Mouse (Mus musculus) forebrain, embryonic 16.5 days (tissue): ENCODE results near the gene Ripor1. TPM values are rescaled to one million over a fixed set of nuclear protein-coding genes. Genes with fewer than 3 reads are reported as not detected.
"Not testable (repeated sequence)": the region's sequence is repeated elsewhere in the genome, so short reads cannot be mapped to it uniquely, and the experiment has no call there.

ENCODE experiments used
- ATAC-seq: fragments of 200-750 bp; cut with Nextera tagmentation; 2 replicates; pipeline ENCODE4 v1.8.0; 2017; ENCODE audit warnings: mild to moderate bottlenecking, moderate library complexity
- H3K27ac ChIP-seq: fragments of 300-500 bp; sonication (generic); 2 replicates; pipeline ENCODE4 v1.5.1; 2014; ENCODE audit warnings: low read length, control low read depth
- H3K27me3 ChIP-seq: fragments of 300-500 bp; sonication (generic); replicated peaks from 2 replicates; pipeline ENCODE4 v1.6.1; 2014; ENCODE audit warnings: low read length; ENCODE audit not compliant: control insufficient read depth, insufficient read depth
- H3K36me3 ChIP-seq: fragments of 300-500 bp; sonication (generic); 2 replicates; pipeline ENCODE4 v1.6.1; 2014; ENCODE audit not compliant: control insufficient read depth, insufficient read depth
- H3K4me1 ChIP-seq: fragments of 300-500 bp; sonication (generic); replicated peaks from 2 replicates; pipeline ENCODE4 v1.6.1; 2014; ENCODE audit warnings: low read length; ENCODE audit not compliant: control insufficient read depth, insufficient read depth
- H3K4me2 ChIP-seq: fragments of 300-500 bp; sonication (generic); 2 replicates; pipeline ENCODE4 v1.6.1; 2014; ENCODE audit warnings: mild to moderate bottlenecking, low read length, control low read depth
- H3K4me3 ChIP-seq: fragments of 300-500 bp; sonication (generic); replicated peaks from 2 replicates; pipeline ENCODE4 v1.5.1; 2014; ENCODE audit warnings: mild to moderate bottlenecking, low read length, control low read depth
- H3K9ac ChIP-seq: fragments of 300-500 bp; sonication (generic); replicated peaks from 2 replicates; pipeline ENCODE4 v1.6.1; 2014; ENCODE audit warnings: low read depth, low read length, control low read depth
- H3K9me3 ChIP-seq: fragments of 300-500 bp; sonication (generic); 2 replicates; pipeline ENCODE4 v1.6.1; 2016; ENCODE audit warnings: low read length; ENCODE audit not compliant: control insufficient read depth
- WGBS: fragments of 180-500 bp; shearing (Covaris S2); extraction: QIAGEN DNeasy Blood & Tissue Kit; methylation state at CpG from one replicate; pipeline ENCODE4 v1.1.7; 2014; 5-methylcytosine and 5-hydroxymethylcytosine counted together
- polyA plus RNA-seq: library from polyadenylated mRNA; unstranded; fragments of >200 nt; fragmentation: Nextera tagmentation; extraction: Ambion mirVana; gene quantifications from 2 replicates; pipeline ENCODE4 v1.2.1, GENCODE M21; 2015

Gene Ripor1
- polyA plus RNA-seq, 1 experiment from 2014 or later: 33.4 TPM

DNA sequence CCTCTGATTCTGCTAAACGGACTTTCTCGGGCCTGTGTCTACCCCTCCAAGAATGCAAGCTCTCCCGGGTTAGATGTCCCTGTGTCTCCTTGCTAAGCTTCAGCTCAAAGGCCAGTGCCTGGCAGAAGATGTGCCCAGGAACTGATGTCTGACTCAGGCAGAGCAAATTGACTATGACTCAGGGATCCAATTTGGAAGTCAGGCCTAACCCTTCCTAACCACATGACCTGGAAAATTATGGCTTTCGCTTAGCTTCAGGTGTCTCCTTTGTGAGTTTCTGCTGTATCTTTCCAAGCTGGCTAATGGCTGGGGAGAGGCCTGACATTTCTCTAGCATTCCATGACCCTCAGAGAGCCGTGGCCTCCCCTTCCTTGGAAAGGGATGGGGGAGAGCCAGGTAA lies 3.8 kb upstream of the Ripor1 start:
- peaks cover 9% of the 10 kb centered on the region for H3K4me1 ChIP-seq
- ATAC-seq: no peak
- H3K4me3 ChIP-seq: no peak overlapping the region
- H3K9me3 ChIP-seq: no peaks in the 10 kb centered on the region
- no peak overlapping the region for H3K27ac ChIP-seq
- H3K9ac ChIP-seq: no peak overlapping the region
- no peaks in the 10 kb centered on the region for H3K27me3 ChIP-seq
- H3K36me3 ChIP-seq: no peaks in the 10 kb centered on the region
- H3K4me2 ChIP-seq: no peak overlapping the region
- WGBS: 80% methylated on average over 5 of the region's 5 CpGs

DNA sequence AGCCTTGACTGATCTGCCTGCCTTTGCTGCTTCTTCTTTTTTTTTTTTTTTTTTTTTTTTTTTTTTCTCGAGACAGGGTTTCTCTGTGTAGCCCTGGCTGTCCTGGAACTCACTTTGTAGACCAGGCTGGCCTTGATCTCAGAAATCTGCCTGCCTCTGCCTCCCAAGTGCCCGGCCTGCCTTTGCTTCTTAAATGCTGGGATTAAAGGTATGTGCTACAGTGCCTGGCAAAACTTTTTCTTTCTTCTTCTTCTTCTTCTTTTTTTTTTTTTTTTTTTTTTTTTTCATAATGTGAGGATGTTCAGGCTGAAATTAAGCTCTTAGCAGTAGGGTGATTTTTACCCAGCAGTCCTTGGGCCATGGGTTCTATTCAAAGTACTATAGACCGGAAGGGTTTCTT lies 2.5 kb upstream of the Ripor1 start:
- H3K9me3 ChIP-seq, H3K27ac ChIP-seq, H3K9ac ChIP-seq, H3K4me3 ChIP-seq, ATAC-seq, H3K27me3 ChIP-seq, H3K36me3 ChIP-seq, H3K4me2 ChIP-seq: not testable (repeated sequence)
- WGBS: 98% methylated on average over 2 of the region's 3 CpGs
- H3K4me1 ChIP-seq: peaks cover 19% of the 10 kb centered on the region

DNA sequence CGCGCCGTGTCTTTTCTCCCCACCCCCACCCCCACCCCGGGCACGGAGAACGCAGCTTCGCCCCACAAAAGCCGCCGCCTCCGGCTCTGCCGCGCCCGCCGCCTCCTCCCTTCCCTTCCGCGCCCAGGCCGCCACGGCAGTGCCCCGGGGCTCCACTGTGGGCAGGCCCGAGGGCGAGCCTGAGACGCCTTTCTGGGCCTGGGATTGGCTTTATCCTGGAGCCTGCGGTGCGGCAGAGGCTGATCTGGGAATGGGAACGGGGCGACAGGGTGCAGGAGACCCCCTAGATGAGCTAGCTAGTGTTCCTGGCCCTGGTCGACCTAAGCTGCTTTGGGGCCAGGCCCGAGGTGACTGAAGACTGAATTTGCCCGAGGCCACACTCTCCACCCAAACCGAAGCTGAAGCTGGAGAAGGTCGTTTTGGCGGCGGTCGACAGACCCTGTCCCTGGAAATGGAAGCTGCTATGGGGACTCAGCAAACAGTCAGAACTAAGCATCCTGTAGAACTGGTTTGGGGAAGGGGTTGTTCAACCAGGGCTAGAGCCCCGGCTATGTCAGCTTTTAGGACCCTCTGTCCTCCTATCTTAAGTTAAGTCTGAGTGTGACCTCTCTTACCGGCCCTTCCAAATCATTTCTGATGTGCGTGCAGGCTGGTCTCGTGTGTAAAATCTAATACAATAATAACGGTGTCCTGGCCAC lies 585 bp downstream of the Ripor1 start:
- Histone ChIP-seq H3K4me3 (peak overlapping the region; percentile 68), H3K4me2 (peak overlapping the region; percentile 97), H3K9ac (peak overlapping the region; percentile 73), H3K27me3 (no peaks in the 10 kb centered on the region), H3K36me3 (no peaks in the 10 kb centered on the region), H3K4me1 (peaks cover 21% of the 10 kb centered on the region), H3K9me3 (no peaks in the 10 kb centered on the region), H3K27ac (peak overlapping the region; percentile 74)
- WGBS: under 1% methylated on average over 34 of the region's 39 CpGs
- ATAC-seq: peak; percentile 51

DNA sequence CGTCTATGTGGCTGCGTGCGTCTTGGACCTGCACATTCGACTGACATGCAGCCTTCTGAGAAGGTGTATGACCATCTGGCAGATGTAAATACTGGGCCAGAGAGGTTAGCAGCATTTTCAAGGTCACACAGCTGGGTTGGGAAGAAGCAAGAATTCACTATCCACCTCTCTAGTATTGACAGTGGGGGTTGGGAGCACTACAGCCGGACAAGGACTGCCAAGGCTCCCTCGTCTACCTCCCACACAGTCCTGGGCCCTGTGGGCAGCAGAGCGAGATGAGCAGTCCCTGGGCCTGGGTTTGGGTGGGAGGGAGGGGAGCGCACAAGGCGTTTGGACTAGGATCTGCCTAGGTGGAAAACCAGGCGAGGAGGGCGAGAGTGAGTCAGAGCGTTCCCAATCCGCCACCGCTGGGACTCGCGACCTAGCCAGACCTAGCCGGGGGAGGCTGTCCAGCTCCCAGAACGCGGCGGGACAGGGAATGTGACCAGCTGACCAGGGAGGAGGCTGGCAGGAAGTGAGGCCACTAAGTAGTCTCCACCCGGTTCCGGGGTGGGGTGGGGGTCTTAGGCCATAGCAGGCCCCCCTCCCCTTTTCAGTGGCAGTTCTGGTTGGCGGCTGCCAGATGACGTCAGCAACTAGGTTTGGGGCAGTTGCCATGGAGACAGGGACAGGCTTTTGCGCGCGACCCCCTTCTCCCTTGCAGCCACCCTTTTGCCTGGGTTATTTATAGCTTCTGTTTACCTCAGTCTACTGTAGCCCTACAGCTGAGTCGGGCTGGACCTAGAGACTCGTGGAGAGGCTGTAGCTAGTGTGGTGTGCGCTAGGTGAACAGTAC lies 1.4 kb downstream of the Ripor1 start:
- peak overlapping the region; percentile 74 for H3K27ac ChIP-seq
- under 1% methylated on average over 30 of the region's 30 CpGs for WGBS
- H3K9me3 ChIP-seq: no peaks in the 10 kb centered on the region
- H3K27me3 ChIP-seq: no peaks in the 10 kb centered on the region
- H3K9ac ChIP-seq: peak overlapping the region; percentile 73
- H3K4me1 ChIP-seq: peaks cover 21% of the 10 kb centered on the region
- peak overlapping the region; percentile 68 for H3K4me3 ChIP-seq
- H3K36me3 ChIP-seq: no peaks in the 10 kb centered on the region
- ATAC-seq: peak; percentile 60
- peak overlapping the region; percentile 97 for H3K4me2 ChIP-seq

DNA sequence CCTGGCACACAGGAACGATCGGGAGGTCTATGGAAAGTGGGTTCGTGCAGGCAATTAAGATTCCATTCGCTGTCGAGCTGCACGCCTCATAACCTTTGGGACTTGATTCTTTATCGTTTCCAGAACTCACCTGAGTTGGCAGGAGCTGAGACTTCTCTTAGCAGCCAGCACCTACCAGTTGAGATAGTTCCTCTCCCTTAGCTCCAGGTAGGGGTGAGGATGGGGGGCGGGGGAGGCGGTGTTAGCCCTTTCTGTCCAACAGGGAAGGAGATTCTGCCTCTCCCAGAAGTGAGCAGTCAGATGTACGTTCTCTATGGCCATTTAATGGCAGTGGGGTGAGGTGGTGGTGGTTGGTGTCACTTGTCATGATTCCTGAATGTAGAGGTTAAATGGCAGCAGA lies 2.0 kb downstream of the Ripor1 start:
- 5% methylated on average over 10 of the region's 10 CpGs for WGBS
- Histone ChIP-seq H3K4me2 (peak overlapping the region; percentile 97), H3K27ac (0 out of 2 replicates have a peak overlapping the region, but pooled peaks have one; percentile 20), H3K9ac (peak overlapping the region; percentile 73), H3K4me1 (peaks cover 21% of the 10 kb centered on the region), H3K27me3 (peaks cover 3% of the 10 kb centered on the region; the same call in 1 of the 2 replicates), H3K4me3 (peak overlapping the region; percentile 68), H3K9me3 (no peaks in the 10 kb centered on the region), H3K36me3 (no peaks in the 10 kb centered on the region)
- no peak for ATAC-seq

DNA sequence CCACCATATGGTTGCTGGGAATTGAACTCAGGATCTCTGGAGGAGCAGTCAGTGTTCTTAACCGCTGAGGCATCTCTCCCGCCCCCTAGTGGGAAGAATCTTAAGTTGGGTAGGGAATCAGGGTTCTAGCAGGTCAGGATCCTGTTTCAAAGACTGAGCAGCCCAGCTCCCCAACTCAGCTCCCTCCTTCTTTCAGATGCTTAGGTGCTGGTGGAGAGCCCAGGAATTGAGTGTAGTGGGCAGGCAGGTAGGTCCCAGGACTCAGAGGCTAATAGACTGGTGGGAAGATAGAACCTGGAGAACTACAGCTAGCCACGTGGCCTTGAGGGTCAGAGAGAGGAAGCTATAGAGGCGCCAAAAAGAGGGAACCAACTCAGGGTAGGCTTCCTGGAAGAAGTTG lies 2.6 kb downstream of the Ripor1 start:
- WGBS: 31% methylated on average over 4 of the region's 4 CpGs
- Histone ChIP-seq H3K4me1 (peaks cover 21% of the 10 kb centered on the region), H3K36me3 (no peaks in the 10 kb centered on the region), H3K9me3 (no peaks in the 10 kb centered on the region), H3K27ac (no peak overlapping the region), H3K4me3 (no peak overlapping the region), H3K27me3 (peaks cover 6% of the 10 kb centered on the region; the same call in 1 of the 2 replicates), H3K9ac (no peak overlapping the region), H3K4me2 (no peak overlapping the region)
- no peak for ATAC-seq

DNA sequence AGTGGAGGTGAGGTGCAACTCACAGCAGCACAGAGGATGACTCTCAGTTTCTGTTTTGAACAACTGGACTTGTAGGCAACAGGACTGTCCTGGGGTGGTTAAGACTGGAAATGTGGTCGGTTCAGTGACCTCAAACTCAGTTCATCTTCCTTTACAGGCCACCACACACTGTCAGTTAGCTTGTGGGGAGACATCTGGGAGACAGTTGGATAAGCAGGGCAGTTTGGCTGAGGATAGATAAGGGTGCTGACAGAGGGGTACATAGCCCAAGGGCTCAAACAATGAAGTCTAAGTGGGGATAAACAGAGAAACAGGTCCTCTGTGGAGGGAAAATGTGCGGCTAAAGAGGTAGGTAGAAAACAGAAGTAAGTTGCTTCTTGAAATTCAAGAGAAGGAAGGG lies 4.3 kb downstream of the Ripor1 start:
- WGBS: 83% methylated on average over 2 of the region's 2 CpGs
- ATAC-seq: no peak

DNA sequence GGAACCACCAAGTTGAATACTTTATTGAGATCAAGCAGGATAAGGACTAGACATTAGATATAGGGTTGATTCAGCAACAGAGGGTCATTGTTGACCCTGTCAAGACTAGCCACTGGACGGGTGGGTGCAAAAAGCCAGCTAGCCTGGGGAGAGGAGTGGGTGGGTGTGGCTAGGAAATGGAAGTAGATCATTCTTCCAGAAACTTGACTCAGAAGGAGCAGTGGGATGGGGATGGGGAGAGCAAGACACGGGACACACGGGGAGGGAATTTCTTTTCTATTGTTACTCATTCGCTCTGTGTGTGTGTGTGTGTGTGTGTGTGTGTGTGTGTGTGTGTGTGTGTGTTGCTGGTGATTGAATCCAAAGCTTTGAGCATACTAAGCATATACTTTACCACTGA lies 4.7 kb downstream of the Ripor1 start:
- H3K9ac ChIP-seq: no peak overlapping the region
- no peak overlapping the region for H3K27ac ChIP-seq
- no peaks in the 10 kb centered on the region for H3K36me3 ChIP-seq
- no peak for ATAC-seq
- H3K4me2 ChIP-seq: no peak overlapping the region
- H3K4me1 ChIP-seq: peaks cover 33% of the 10 kb centered on the region
- H3K4me3 ChIP-seq: no peak overlapping the region
- 82% methylated on average over 4 of the region's 4 CpGs for WGBS
- H3K9me3 ChIP-seq: no peaks in the 10 kb centered on the region
- H3K27me3 ChIP-seq: peaks cover 12% of the 10 kb centered on the region; the same call in 1 of the 2 replicates

More for the DNA sequence above, 4.3 kb downstream of the Ripor1 start:
- H3K27me3 ChIP-seq: peaks cover 12% of the 10 kb centered on the region; the same call in 1 of the 2 replicates
- no peak overlapping the region for H3K9ac ChIP-seq
- H3K36me3 ChIP-seq: no peaks in the 10 kb centered on the region
- no peak overlapping the region for H3K4me2 ChIP-seq
- H3K4me3 ChIP-seq: no peak overlapping the region
- no peak overlapping the region for H3K27ac ChIP-seq
- peaks cover 36% of the 10 kb centered on the region for H3K4me1 ChIP-seq
- H3K9me3 ChIP-seq: no peaks in the 10 kb centered on the region

DNA sequence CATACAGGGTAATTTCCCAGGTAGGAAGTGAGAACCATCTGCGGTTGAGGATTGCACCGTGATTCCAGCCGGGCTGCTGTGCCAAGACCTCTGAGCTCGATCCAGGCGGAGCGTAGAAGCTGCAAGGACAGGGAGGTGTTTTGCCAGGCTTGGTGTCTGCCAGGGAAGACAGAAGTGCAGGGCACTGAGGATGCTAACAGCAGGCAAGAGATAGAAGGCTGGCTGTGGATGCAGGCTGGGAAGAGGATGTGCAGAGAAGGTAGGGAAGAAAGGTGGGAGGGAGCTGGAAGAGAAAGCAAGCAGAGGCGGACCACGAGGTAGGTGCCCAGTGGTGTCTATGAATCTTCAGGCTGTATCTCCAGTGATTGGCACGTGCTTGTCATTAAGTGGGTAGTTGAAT lies 6.8 kb downstream of the Ripor1 start:
- 83% methylated on average over 9 of the region's 9 CpGs for WGBS
- H3K9ac ChIP-seq: no peak overlapping the region

More for the DNA sequence above, 6.8 kb downstream of the Ripor1 start:
- H3K4me3 ChIP-seq: no peak overlapping the region
- H3K27me3 ChIP-seq: peaks cover 12% of the 10 kb centered on the region; the same call in 1 of the 2 replicates
- H3K4me1 ChIP-seq: peaks cover 21% of the 10 kb centered on the region
- no peak for ATAC-seq
- no peak overlapping the region for H3K27ac ChIP-seq
- H3K9me3 ChIP-seq: no peaks in the 10 kb centered on the region
- peaks cover 10% of the 10 kb centered on the region for H3K36me3 ChIP-seq
- no peak overlapping the region for H3K4me2 ChIP-seq
